Mouse (Mus musculus) erythroblast, embryonic 14.5 days (primary cell): ENCODE measurements at regions not wholly inside any gene's neighbourhood (a gene's known extent, or its start where the extent isn't known, plus 50 kb on each side); places are given as distances from the start of the nearest gene placed in this dataset.

ENCODE experiments used
- H3K27me3 ChIP-seq: 2 replicates; pipeline ENCODE4 v1.6.1; 2012; ENCODE audit warnings: inconsistent platforms; ENCODE audit not compliant: control insufficient read depth
- H3K36me3 ChIP-seq: 2 replicates; pipeline ENCODE4 v1.6.1; 2012; ENCODE audit warnings: mild to moderate bottlenecking, inconsistent platforms; ENCODE audit not compliant: control insufficient read depth
- H3K4me1 ChIP-seq: 2 replicates; pipeline ENCODE4 v1.6.1; 2012; ENCODE audit warnings: inconsistent platforms; ENCODE audit not compliant: control insufficient read depth
- H3K4me3 ChIP-seq: replicated peaks from 2 replicates; pipeline ENCODE3; 2012; ENCODE audit warnings: moderate library complexity, mild to moderate bottlenecking, inconsistent platforms
- H3K9me3 ChIP-seq: 2 replicates; pipeline ENCODE4 v1.6.1; 2012; ENCODE audit warnings: low read length, inconsistent platforms, mixed read lengths; ENCODE audit not compliant: control insufficient read depth
- GATA1 ChIP-seq: IDR thresholded peaks from 2 replicates; pipeline ENCODE4 v1.6.1; 2012; ENCODE audit warnings: low read length, inconsistent platforms, mixed read lengths
- TAL1 ChIP-seq: IDR thresholded peaks from 3 replicates; pipeline ENCODE4 v1.6.1; 2012; ENCODE audit warnings: low read length, inconsistent platforms, mixed read lengths

DNA sequence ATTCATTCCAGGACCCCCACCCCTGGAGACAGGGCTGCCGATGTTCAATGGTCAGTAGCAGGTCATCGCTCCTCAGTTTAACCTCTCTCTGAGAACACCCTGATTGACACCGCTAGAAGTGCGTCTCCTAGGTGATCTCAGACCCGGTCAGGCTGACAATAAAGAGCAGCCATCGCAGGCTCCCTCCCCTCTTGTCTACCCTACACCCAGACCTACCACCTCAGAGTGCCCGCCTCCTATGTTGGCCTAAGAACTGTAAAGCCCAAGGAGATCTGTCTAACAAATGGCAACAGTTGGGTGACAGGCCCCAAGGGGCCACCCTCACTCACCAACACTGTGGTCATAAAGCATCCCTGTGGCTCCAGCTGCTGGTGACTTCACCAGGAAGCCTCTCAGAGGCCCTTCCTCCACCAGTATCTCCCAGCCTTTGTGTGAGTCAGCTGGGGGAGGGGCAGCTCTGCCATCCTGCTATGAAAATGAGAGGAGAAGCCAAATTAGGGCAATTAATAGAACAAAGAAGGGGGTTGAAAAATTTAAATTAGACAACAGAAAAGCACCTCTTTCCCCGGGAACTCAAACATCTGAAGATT, 178.8 kb downstream of the Cbln4 start:
- Histone ChIP-seq H3K9me3 (peaks cover 48% of the 10 kb centered on the region), H3K4me3 (no peak overlapping the region), H3K36me3 (no peaks in the 10 kb centered on the region), H3K27me3 (no peaks in the 10 kb centered on the region), H3K4me1 (no peaks in the 10 kb centered on the region)
- TF ChIP-seq TAL1 (no peak), GATA1 (no peak)

DNA sequence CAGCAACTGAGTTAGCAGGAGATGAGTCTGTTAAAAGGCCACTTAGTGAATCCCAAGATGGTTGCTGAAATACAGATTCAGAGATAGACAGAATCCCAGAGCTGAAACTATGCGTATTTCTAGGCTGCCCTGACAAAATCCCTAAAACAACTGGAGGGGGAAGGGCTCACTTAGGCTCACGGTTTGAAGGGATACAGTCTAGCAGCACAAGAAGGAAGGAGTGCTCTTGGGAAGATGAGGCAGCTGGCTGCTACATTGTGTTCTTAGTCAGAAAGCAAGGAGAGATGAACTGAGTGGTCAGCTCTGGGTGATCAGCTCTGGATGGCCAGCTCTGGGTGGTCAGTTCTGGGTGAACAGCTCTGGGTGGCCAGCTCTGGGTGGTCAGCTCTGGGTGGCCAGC, 180.6 kb downstream of the Cbln4 start:
- Histone ChIP-seq H3K36me3 (no peaks in the 10 kb centered on the region), H3K4me3 (no peak overlapping the region), H3K4me1 (no peaks in the 10 kb centered on the region), H3K9me3 (peaks cover 44% of the 10 kb centered on the region), H3K27me3 (no peaks in the 10 kb centered on the region)
- no peak for TF ChIP-seq TAL1

DNA sequence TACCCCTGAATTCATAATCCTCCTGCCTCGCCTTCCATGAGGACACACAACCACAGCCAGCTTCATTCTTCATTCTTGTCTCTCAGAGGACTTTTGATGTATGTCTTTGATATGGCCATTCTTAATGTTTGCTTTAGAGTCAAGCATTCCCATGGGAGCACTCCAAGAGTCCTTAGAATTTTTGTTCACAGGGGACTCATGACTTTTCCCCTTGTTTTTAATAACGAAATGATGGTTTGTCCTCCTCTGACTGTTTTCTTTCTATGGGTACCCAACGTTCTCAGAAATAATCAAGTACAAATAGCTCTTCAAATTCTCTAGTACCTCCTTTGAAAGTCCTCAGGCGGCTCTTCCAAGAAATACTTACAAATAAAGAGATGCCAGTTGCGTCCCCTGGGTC, 184.4 kb downstream of the Cbln4 start:
- no peaks in the 10 kb centered on the region for H3K4me1 ChIP-seq
- H3K4me3 ChIP-seq = no peak overlapping the region
- H3K9me3 ChIP-seq = peaks cover 42% of the 10 kb centered on the region
- no peak for TF ChIP-seq TAL1
- no peak for TF ChIP-seq GATA1
- H3K27me3 ChIP-seq = no peaks in the 10 kb centered on the region
- no peaks in the 10 kb centered on the region for H3K36me3 ChIP-seq

DNA sequence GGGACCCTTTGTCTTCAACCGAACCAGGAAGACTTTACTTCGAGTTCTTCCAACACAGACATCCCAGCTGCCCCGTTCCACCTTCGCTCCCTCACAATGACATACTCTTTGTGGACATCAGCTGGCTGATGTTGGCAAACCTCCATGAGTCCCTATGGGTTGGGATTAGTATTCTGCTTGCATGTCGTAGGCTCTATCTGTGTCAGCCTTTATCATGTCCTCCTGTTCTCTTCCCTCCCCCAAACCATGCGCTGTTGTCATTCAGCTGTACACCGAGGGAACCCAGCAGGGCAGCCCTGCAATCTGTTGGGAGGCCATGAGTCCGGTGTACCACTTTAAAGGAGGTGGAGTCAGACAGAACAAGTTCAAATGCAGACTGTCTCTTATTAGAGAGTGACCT, 186.8 kb downstream of the Cbln4 start:
- Histone ChIP-seq H3K9me3 (peaks cover 45% of the 10 kb centered on the region), H3K4me1 (no peaks in the 10 kb centered on the region), H3K4me3 (no peak overlapping the region), H3K36me3 (no peaks in the 10 kb centered on the region), H3K27me3 (no peaks in the 10 kb centered on the region)
- TF ChIP-seq GATA1 (no peak), TAL1 (no peak)

DNA sequence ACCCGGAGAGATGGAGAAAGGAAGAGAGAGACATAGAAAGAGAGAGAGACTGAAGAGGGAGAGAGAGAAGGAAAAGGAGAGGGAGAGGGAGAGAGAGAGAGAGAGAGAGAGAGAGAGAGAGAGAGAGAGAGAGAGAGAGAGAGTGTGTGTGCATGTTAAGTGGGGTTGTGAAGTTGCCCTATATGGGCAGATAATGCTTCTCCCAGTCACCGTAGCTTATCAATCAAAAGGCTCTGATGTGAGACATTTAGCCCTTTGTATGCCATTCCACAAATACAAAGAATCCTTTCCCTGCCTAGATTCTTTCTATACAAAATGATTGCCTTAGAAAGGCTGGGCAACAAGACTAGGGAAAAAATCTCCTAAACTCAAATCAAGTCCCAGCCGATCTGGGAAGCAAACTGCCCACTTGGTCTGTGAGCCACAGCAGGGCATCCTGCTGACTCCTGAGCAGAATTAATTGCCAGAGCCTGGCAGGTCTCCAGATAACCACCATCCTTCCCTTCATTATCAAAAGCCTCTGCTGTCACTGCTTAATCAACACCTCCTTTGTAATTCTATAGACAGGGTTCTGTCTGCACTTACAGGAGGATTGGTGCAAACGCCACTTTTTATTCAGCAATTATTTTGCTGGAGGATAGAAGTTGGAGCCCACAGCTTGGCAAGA, 196.3 kb downstream of the Cbln4 start:
- Histone ChIP-seq H3K4me1 (no peaks in the 10 kb centered on the region), H3K4me3 (no peak overlapping the region), H3K27me3 (no peaks in the 10 kb centered on the region), H3K9me3 (peaks cover 32% of the 10 kb centered on the region), H3K36me3 (no peaks in the 10 kb centered on the region)
- TF ChIP-seq TAL1 (no peak), GATA1 (no peak)

DNA sequence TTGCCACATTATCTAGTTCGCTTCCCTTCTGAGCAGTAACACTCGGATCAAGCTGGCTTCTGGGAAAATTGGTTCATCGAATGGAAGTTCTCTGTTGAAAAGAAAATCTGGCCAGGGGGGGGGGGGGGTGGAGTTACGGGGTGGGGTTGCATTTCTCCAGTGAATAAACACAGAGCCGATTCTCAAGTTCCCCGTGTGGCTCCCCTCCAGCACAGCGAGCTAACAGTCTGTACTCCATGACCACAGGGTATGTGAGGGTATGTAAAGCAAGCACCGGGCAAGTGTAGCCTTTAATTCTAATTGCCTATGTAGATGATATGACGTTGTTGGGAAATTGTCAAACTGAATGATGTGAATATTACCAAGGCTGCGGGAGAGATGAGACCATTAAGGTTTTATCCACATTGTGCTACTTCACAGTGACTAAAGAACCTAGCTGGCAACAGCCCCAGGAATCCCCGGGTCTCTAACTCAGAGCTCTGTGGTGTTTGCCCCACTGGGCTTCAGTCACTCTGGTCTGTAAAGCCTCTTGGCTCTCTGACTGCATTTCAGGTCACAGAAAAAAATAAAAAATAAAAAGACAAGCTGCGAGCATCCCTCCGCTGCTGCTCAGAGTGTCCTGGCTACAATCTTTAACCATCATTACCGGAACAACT, 203.1 kb downstream of the Cbln4 start:
- H3K27me3 ChIP-seq = no peaks in the 10 kb centered on the region
- no peaks in the 10 kb centered on the region for H3K4me1 ChIP-seq
- TF ChIP-seq GATA1 (no peak), TAL1 (no peak)
- H3K36me3 ChIP-seq = no peaks in the 10 kb centered on the region
- H3K4me3 ChIP-seq = no peak overlapping the region
- H3K9me3 ChIP-seq = peaks cover 32% of the 10 kb centered on the region

DNA sequence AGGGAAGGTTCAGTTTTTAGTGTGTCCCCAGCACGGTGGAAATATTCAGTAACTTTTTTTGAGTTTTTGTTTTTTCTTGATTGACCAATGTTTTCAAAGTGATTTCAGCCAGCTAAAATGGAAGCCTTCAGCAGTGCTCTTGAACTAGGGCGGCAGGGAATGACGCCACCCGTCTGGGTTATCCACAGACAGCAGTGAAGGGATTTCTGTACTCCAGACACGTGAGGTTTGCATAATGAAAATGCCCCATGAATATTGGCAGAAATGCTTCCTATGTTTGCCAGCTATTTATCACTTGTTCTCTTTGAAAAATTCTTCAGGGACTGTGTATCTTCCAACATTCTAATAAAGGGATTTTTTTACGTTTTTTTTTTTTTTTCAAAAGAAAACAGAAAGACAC, 221.1 kb downstream of the Cbln4 start:
- TF ChIP-seq GATA1 = no peak
- no peak for TF ChIP-seq TAL1
- H3K36me3 ChIP-seq = no peaks in the 10 kb centered on the region
- H3K4me3 ChIP-seq = no peak overlapping the region
- peaks cover 35% of the 10 kb centered on the region for H3K9me3 ChIP-seq
- no peaks in the 10 kb centered on the region for H3K4me1 ChIP-seq
- no peaks in the 10 kb centered on the region for H3K27me3 ChIP-seq

DNA sequence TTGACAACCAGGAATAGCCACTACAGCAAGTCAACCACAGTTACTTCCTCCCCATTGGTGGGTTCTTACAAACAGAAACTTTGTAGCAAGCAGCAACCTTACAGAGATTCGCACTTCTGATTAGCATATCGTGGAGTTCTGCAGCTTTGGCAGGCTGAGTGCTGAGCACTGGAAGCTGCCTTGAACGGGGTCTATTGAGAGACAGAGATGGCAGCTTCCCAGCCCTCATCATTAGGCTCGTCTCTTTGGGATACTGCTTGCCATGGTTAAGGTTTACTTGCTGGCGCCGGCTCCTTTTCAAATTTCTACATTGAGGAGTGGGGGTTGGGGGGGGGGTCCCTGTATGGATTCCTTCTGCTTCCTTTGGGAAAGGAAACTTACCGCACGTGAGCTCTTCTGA, 224.8 kb downstream of the Cbln4 start:
- H3K27me3 ChIP-seq = no peaks in the 10 kb centered on the region
- H3K4me3 ChIP-seq = no peak overlapping the region
- no peaks in the 10 kb centered on the region for H3K36me3 ChIP-seq
- TF ChIP-seq TAL1 = no peak
- TF ChIP-seq GATA1 = no peak
- peaks cover 24% of the 10 kb centered on the region for H3K9me3 ChIP-seq
- no peaks in the 10 kb centered on the region for H3K4me1 ChIP-seq

DNA sequence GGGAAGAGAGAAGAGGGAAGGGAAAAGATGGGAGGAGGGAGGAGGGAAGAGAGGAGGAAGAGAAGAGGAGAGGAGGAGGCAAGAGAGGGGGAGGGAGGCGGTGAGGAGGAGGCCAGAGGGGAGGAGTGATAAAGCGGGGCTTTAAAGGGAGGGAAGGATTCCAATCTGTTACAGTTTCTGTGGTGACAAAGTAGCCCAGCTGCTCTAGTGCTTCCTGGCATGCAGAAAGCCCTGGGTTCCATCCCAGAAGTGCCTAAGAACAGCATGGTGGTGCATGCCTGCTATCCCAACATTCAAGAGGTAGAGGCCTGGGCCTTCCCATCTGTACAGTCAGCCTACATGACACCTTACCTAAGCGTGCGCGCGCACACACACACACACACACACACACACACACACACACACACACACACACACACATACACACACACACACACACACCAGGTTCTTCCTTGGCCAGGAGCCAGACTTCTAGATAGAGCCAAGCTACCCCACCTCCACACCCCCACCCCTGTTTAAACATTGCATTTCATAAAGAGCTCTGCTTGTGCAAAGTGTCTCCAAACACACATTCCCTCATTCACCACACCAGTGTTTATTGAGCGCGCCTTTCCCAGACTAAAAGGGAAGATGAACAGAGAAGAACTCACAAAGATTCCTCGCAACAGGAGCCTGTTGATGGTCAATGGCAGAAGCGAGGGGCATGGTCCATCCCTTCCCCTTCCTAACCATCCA, 226.4 kb downstream of the Cbln4 start:
- Histone ChIP-seq H3K36me3 (no peaks in the 10 kb centered on the region), H3K4me3 (no peak overlapping the region), H3K9me3 (peaks cover 28% of the 10 kb centered on the region), H3K4me1 (no peaks in the 10 kb centered on the region), H3K27me3 (no peaks in the 10 kb centered on the region)
- TF ChIP-seq GATA1 (no peak), TAL1 (no peak)
